Mouse (Mus musculus): ENCODE measurements at regions not wholly inside any gene's neighbourhood (a gene's known extent, or its start where the extent isn't known, plus 50 kb on each side); places are given as distances from the start of the nearest gene placed in this dataset.

GRCm38 (mm10) chr17:29770914-29771313, 54.1 kb upstream of the Ccdc167 start:
- no peak for TF ChIP-seq GATA1 (IDR thresholded peaks at IDR 0.05; ENCODE audit: borderline replicate concordance, low read length)
- no peak for TF ChIP-seq FLI1 (IDR thresholded peaks at IDR 0.05; ENCODE audit: low read length)

Measured in megakaryocyte, embryonic 14.5 days (primary cell).